Mouse (Mus musculus): ENCODE measurements at regions not wholly inside any gene's neighbourhood (a gene's known extent, or its start where the extent isn't known, plus 50 kb on each side); places are given as distances from the start of the nearest gene placed in this dataset.

DNA sequence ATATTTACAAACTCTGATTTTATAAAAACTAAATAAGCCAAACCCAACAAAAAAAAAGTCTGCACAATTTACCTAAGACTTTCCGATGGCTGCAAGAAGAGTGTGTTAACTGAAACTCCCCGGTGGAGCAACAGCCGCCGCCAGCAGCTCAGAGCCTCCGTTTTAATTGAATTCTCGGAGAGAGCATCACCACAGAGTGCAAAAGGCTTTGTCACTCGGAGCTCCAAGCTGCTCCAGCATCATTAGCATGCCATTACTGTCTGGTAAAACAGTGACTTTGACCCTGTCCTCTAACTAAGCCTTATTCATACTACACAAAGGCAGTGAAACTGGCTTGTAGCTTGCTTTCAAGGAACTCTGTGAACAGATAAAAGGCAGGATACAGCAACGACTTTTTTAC lies 176.5 kb downstream of the Efnb2 start:
- CTCF ChIA-PET: no interaction called here

- CTCF ChIA-PET: no interaction called here
Observed at GRCm38 (mm10) chr8:8482707-8483480, 178.1 kb downstream of the Efnb2 start.

GRCm38 (mm10) chr8:8477456-8477855 lies 183.6 kb downstream of the Efnb2 start:
- CTCF ChIA-PET: no interaction called here

DNA sequence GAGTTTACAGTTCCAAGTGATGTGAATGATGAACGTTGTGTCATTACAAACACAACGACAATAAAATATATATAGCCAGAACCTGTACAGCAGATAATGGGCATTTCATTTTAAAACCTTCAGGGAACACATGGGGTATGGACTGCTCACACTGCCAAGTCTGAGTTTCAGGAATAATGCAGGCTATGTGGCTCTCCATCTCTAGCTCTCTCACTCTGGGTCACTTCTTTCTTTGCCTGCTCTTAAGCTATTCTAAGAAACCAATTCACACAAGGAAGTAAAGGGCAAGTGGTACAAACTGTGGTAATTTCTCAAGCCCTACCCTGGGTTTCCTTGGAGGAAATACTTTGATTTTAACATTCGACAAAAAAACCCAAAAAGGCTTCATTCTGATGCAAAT lies 192.5 kb downstream of the Efnb2 start:
- CTCF ChIA-PET: no interaction called here

GRCm38 (mm10) chr8:8466526-8467244 lies 194.4 kb downstream of the Efnb2 start:
- CTCF ChIA-PET: interaction anchor here (0.5 to 0.6 kb wide), 2 partner anchors 1420 to 1925 kb away, joined by 4 to 20 read pairs; no protein-coding TSS in a partner anchor

- CTCF ChIA-PET: no interaction called here
Observed at GRCm38 (mm10) chr8:8462455-8462854, 198.6 kb downstream of the Efnb2 start.

- CTCF ChIA-PET: no interaction called here
Observed at GRCm38 (mm10) chr8:8457536-8457935, 203.5 kb downstream of the Efnb2 start.

GRCm38 (mm10) chr8:8453944-8454343 lies 207.1 kb downstream of the Efnb2 start:
- CTCF ChIA-PET: no interaction called here

- CTCF ChIA-PET: no interaction called here
Observed at GRCm38 (mm10) chr8:8452226-8452625, 208.8 kb downstream of the Efnb2 start.

DNA sequence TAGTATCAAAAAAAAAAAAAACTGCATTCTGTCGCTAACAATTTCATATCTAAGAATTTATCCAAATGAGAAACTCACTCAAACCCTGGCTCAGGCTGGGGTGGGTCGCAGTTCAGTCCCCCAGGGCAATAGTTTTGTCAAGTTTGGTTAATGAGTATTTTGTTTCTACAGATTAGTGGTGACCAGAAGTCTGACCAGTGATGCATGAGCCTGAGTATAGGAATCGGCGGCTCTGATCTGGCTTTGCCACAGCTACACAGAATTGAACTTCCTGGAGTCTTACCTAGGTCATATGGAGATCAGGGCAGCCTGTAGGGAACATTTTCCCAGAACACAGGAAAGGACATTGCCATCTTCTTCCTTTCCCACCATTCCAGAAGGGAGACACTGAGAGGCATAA lies 212.1 kb downstream of the Efnb2 start:
- CTCF ChIA-PET: no interaction called here

- CTCF ChIA-PET: no interaction called here
Observed at GRCm38 (mm10) chr8:8441568-8441967, 219.5 kb downstream of the Efnb2 start.

GRCm38 (mm10) chr8:8440903-8441302 lies 220.1 kb downstream of the Efnb2 start:
- CTCF ChIA-PET: no interaction called here

DNA sequence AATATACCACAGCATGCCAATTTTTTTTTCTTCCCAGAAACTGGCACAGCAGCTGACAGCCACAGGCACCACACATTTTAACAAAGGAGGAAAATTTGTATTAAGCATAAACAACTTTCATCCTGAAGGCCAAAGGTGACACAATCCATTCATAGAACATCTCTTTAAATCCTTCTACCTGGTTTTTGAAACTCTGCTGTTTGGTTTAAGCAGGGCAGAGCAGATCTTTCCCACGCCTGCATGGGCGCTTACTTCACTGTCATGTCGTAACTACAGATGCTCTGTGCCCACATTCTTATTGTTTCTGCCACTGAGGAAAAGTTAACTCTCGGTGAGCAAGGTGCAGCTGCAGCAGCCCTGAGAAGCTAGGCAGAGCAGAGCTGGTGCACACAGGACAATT lies 234.8 kb downstream of the Efnb2 start:
- CTCF ChIA-PET: no interaction called here

DNA sequence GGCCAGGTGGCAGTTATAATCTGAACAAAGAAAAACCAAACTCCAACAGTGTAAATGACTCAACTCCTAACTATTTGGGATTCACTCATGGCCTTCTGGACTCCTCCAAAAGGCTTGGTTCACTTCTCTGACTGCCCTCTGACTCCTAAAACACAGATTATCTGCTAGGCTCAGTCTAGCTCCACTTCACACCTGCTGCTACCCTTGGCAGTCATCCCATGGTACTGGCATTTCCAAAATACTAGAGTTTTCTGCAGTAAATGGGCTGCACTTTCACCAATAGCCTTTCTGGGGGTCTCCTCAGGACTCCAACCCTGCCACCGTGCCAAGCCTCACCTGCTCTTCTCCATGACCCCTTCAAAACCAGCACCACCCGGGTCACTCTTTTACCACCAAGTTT lies 237.6 kb downstream of the Efnb2 start:
- CTCF ChIA-PET: no interaction called here

- CTCF ChIA-PET: no interaction called here
Observed at GRCm38 (mm10) chr8:8421713-8422112, 239.3 kb downstream of the Efnb2 start.

DNA sequence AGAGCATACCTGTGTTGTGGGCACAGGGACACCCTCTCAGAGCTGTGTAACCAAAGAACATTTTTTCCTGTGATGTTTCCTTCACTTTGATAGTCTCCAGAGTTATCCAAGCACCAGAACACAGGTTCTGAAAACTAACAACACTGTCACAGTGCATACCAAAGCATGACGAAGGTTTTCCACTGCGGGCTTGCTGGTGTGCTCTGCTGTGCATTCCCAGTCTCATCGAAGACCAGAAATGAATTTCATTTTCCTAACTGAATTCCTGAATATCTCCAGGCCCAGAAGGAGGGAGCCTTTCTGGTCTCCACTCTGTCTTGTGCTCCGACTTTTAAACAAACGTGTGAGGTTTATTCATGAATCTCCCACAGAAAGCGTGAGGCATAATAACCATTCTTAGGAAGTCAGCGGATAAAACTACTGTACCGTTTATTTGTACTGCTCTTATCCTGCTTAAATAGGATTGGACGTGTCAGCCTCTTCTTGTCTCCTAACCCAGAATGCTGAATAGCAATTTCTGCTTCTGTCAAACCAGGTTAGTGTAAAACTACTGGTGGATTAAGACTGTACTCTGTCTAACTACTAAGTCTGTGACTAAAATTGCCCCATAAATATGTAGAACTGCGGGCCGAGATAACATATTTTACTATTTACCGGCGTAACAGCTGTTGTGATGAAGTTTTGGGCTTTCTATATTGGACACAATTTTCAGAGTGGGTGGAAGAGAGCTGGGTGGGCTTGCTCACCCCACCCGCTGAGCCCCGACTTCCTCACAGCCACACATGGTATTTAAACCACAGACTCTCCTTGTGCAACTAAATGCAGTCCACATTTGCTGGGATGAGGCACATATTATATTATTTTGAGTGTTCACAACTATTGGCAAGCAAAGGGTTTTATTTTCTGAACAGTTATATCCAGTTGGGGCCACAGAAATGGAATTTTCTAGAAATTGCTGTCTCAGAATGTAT lies 241.4 kb downstream of the Efnb2 start:
- CTCF ChIA-PET: no interaction called here

DNA sequence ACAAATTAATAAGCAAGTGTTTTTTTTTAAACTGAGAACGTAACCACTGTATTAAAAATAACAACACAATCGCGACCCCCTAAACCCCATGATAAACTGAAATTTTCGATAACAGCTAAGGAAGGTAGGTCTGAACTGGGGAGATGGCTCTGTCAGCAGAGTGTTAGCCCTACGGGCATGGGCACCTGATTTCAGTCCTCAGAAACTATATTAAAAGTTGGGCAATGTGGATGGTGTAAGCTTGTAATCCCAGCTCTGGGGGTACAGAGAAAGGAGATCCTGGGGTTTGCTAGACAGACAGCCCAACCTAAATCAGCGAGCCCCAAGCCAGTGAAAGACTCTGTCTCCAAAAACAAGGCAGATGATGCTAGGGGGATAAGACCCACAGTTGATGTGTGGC lies 242.1 kb downstream of the Efnb2 start:
- CTCF ChIA-PET: no interaction called here

GRCm38 (mm10) chr8:8418525-8418924 lies 242.5 kb downstream of the Efnb2 start:
- CTCF ChIA-PET: no interaction called here

GRCm38 (mm10) chr8:8416092-8416701 lies 244.8 kb downstream of the Efnb2 start:
- CTCF ChIA-PET: no interaction called here

GRCm38 (mm10) chr8:8407357-8407756 lies 253.7 kb downstream of the Efnb2 start:
- CTCF ChIA-PET: no interaction called here

DNA sequence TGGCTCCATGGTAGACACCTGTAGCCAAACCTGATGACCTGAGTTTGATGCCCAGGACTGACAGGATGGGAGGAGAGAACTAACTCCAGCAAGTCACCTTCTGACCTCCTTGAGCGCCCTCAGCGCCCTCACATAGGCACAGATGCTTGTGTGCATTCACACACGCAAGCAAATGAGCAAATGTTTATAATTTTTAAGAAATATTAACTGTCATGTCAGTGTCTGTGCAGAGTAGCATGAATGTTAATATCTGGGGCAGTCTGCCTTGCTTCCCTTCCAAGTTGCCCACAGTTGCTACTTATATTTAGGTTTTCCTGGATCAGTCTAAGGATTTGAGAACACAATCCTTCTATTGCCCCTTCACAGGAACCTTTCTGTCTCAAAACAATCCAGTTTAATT lies 257.6 kb downstream of the Efnb2 start:
- CTCF ChIA-PET: no interaction called here

DNA sequence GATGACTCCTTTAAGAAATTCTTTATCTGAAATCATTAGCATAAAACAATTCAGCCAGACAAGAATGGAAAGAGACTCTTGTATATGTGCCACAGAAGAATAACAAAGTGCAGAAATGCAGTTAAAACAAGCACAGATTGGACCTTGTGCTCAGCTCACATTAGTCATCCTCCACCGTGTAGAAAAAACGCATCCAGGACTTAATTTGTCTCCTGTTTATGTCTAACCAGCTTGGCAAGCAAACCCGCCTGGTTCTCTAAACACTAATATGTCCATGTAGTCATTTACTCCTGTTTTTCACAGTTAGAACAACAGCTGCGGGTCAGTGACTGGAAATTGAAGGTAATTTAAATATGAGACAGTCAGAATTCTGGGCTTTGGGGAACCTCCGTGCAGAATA lies 268.7 kb downstream of the Efnb2 start:
- CTCF ChIA-PET: no interaction called here
